Mouse (Mus musculus): ENCODE results near the gene Stox1. TPM values are rescaled to one million over a fixed set of nuclear protein-coding genes. Genes with fewer than 3 reads are reported as not detected.
A peak's percentile ranks its signal among the peaks of the same experiment; 100 is the strongest.

Stox1 gene
- polyA plus RNA-seq, 1 experiment from 2014 or later, result 2.8 TPM

DNA sequence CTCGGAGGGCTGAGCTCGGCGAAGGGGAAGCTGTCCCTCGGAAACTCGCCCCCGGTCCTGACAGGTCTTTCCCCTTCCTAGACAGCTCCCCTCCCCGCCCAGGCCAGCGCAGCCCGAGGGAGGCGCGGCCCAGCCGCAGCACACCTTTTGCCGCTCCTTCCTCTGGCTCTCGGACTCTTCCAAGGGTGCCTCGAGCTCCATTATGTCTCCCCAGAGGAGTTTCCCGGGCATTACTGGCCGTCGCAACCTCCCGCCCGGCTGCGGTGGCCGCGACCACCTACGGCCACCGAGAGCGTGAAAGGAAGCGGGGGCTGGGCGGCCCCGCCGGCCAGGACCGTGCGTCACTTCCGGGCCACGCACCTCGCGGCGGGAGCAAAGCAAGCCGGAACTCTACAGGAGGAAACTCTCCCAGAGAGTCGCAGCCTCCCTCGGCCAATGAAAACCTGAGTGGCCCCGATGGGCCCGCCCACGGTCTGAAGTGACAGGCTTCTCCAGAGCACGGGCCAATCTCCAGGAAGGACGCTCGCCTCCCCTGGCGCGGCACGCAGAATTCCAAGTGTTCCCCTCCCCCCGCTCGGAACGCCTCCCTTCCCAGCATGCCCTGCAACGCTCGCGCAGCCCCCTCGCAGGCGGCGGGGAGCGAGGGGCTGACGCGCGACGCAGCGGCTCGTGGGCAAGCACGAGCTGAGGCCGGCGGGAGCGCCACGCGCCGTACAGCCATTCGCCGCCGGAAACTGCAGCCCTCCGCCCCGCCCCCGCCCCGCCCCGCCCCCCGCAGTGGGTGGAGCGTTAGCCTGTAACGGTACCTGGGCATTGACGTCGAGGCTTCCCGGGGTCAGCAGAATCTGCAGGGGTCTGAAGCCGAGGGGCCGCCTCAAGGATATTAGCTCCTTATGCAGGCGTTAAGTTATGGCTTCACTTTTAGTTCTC is 74.8 kb downstream of the Stox1 start, which contains the start of gene Ddx50:
TSS of gene Ddx50 (minus strand) at position 338 of the 930 bp plus-strand sequence.
- H3K4me1 ChIP-seq (ENCODE audit: control insufficient read depth, insufficient read depth, low read length), result peaks cover 11% of the 10 kb centered on the region
- no peaks in the 10 kb centered on the region for H3K9me3 ChIP-seq (ENCODE audit: control insufficient read depth, low read length)
- H3K4me2 ChIP-seq (ENCODE audit: low read depth, low read length), result peak within 1 kb of the TSS; percentile 78
- H3K36me3 ChIP-seq (ENCODE audit: control insufficient read depth, insufficient read depth, low read length), result peaks cover 18% of the 10 kb centered on the region
- H3K4me3 ChIP-seq (ENCODE audit: low read depth, low read length), result peak within 1 kb of the TSS; percentile 97
- peak within 1 kb of the TSS; percentile 97 for H3K27ac ChIP-seq (replicated peaks; ENCODE audit: low read depth, low read length)
- H3K27me3 ChIP-seq (replicated peaks; ENCODE audit: control insufficient read depth, insufficient read depth, low read length), result no peaks in the 10 kb centered on the region
- H3K9ac ChIP-seq (ENCODE audit: low read depth, low read length), result peak within 1 kb of the TSS; percentile 92
- WGBS, result 0% methylated on average over 50 of the region's 89 CpGs
- DNase-seq (ENCODE audit: low spot score) (peak; percentile 100), ATAC-seq (ENCODE audit: low read depth) (peak; percentile 100)

DNA sequence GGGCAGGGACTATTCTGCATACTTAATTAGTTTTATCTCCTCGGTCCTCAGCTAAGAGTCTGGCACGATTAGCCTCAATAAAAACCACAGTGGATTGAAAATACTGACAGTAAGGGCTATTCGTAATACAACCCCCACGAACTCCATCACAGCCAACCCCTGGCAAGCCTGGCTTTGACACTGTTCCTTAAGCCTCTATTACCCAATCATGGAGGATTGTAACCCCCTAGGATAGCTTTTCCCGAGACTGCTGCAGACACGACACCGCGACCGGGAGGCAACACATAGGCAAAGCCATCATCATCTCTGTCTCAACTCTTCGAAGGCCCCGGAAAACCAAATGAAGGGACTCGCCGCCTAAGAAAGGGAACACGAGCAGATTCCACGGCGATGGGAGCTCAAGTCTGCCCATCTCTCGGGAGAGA is 75.6 kb downstream of the Stox1 start:
- DNase-seq (ENCODE audit: low spot score) (peak; percentile 23), ATAC-seq (ENCODE audit: low read depth) (no peak)
- 2% methylated on average over 17 of the region's 17 CpGs for WGBS
- Histone ChIP-seq H3K4me3 (ENCODE audit: low read depth, low read length) (peak overlapping the region; percentile 97), H3K9ac (ENCODE audit: low read depth, low read length) (peak overlapping the region; percentile 92), H3K27ac (replicated peaks; ENCODE audit: low read depth, low read length) (peak overlapping the region; percentile 97), H3K4me1 (ENCODE audit: control insufficient read depth, insufficient read depth, low read length) (peaks cover 11% of the 10 kb centered on the region), H3K36me3 (ENCODE audit: control insufficient read depth, insufficient read depth, low read length) (peaks cover 25% of the 10 kb centered on the region), H3K9me3 (ENCODE audit: control insufficient read depth, low read length) (no peaks in the 10 kb centered on the region), H3K4me2 (ENCODE audit: low read depth, low read length) (peak overlapping the region; percentile 78), H3K27me3 (replicated peaks; ENCODE audit: control insufficient read depth, insufficient read depth, low read length) (no peaks in the 10 kb centered on the region)

Small RNA genes within 50 kb of the gene (microRNA-seq; reads per million reads assigned to microRNA genes)
- gene Mir7215 (ENCODE audit: borderline number of aligned reads), result not detected

Other genes starting within 250 kb of the Stox1 start
- gene Vps26a, start 239.3 kb downstream of the Stox1 start, polyA plus RNA-seq (2014; fragmentation: Nextera tagmentation; extraction: Ambion mirVana), result 71.0 and 75.3 TPM in 2 replicates
- 32.4 and 38.8 TPM in 2 replicates for gene Srgn, start 198.7 kb downstream of the Stox1 start, polyA plus RNA-seq (2014; fragmentation: Nextera tagmentation; extraction: Ambion mirVana)
- 43.1 and 45.4 TPM in 2 replicates for gene Kif1bp, start 147.7 kb downstream of the Stox1 start, polyA plus RNA-seq (2014; fragmentation: Nextera tagmentation; extraction: Ambion mirVana)
- gene Ddx21, start 123.8 kb downstream of the Stox1 start, polyA plus RNA-seq (2014; fragmentation: Nextera tagmentation; extraction: Ambion mirVana), result 25.8 and 27.2 TPM in 2 replicates
- 149 and 153 TPM in 2 replicates for gene Ddx50, start 74.9 kb downstream of the Stox1 start, polyA plus RNA-seq (2014; fragmentation: Nextera tagmentation; extraction: Ambion mirVana)
- 103 and 104 TPM in 2 replicates for gene Ccar1, start 66.2 kb upstream of the Stox1 start, polyA plus RNA-seq (2014; fragmentation: Nextera tagmentation; extraction: Ambion mirVana)
- gene Tet1, start 182.9 kb upstream of the Stox1 start, polyA plus RNA-seq (2014; fragmentation: Nextera tagmentation; extraction: Ambion mirVana), result 22.2 and 26.7 TPM in 2 replicates
- gene Slc25a16, start 194.5 kb upstream of the Stox1 start, polyA plus RNA-seq (2014; fragmentation: Nextera tagmentation; extraction: Ambion mirVana), result 13.9 and 15.0 TPM in 2 replicates
- gene Dna2, start 220.9 kb upstream of the Stox1 start, polyA plus RNA-seq (2014; fragmentation: Nextera tagmentation; extraction: Ambion mirVana), result 11.0 and 11.9 TPM in 2 replicates

All from embryonic facial prominence, embryonic 14.5 days (tissue).